Mouse (Mus musculus) embryonic facial prominence, embryonic 14.5 days (tissue): ENCODE measurements around the gene Brat1. TPM values are rescaled to one million over a fixed set of nuclear protein-coding genes. Genes with fewer than 3 reads are reported as not detected.
A peak's percentile ranks its signal among the peaks of the same experiment; 100 is the strongest.

ENCODE experiments used
- ATAC-seq: fragments of 200-750 bp; cut with Nextera tagmentation; 2 replicates; pipeline ENCODE4 v1.8.0; 2017; ENCODE audit warnings: low read depth, moderate number of reproducible peaks, moderate TSS enrichment
- DNase-seq: peaks from one replicate; pipeline ENCODE4 v3.0.0-alpha.2; 2015; ENCODE audit warnings: low spot score
- H3K27ac ChIP-seq: fragments of 300-500 bp; sonication (generic); replicated peaks from 2 replicates; pipeline ENCODE4 v1.5.1; 2014; ENCODE audit warnings: low read depth, mild to moderate bottlenecking, low read length, moderate library complexity
- H3K27me3 ChIP-seq: fragments of 300-500 bp; sonication (generic); replicated peaks from 2 replicates; pipeline ENCODE4 v1.6.1; 2014; ENCODE audit warnings: low read length; ENCODE audit not compliant: control insufficient read depth, insufficient read depth
- H3K36me3 ChIP-seq: fragments of 300-500 bp; sonication (generic); 2 replicates; pipeline ENCODE4 v1.6.1; 2014; ENCODE audit warnings: low read length, mixed read lengths; ENCODE audit not compliant: control insufficient read depth, insufficient read depth
- H3K4me1 ChIP-seq: fragments of 300-500 bp; sonication (generic); 2 replicates; pipeline ENCODE4 v1.6.1; 2014; ENCODE audit warnings: antibody characterized with exemption, low read length; ENCODE audit not compliant: control insufficient read depth, insufficient read depth
- H3K4me2 ChIP-seq: fragments of 300-500 bp; sonication (generic); 2 replicates; pipeline ENCODE4 v1.6.1; 2014; ENCODE audit warnings: low read depth, mild to moderate bottlenecking, low read length, moderate library complexity, mixed read lengths
- H3K4me3 ChIP-seq: fragments of 300-500 bp; sonication (generic); 2 replicates; pipeline ENCODE4 v1.5.1; 2014; ENCODE audit warnings: low read depth, mild to moderate bottlenecking, low read length
- H3K9ac ChIP-seq: fragments of 300-500 bp; sonication (generic); 2 replicates; pipeline ENCODE4 v1.6.1; 2014; ENCODE audit warnings: low read depth, mild to moderate bottlenecking, low read length, moderate library complexity, mixed read lengths
- H3K9me3 ChIP-seq: fragments of 300-500 bp; sonication (generic); 2 replicates; pipeline ENCODE4 v1.6.1; 2016; ENCODE audit warnings: low read length; ENCODE audit not compliant: control insufficient read depth
- WGBS: fragments of 180-500 bp; shearing (Covaris S2); extraction: QIAGEN DNeasy Blood & Tissue Kit; methylation state at CpG from one replicate; pipeline ENCODE4 v1.1.7; 2014; 5-methylcytosine and 5-hydroxymethylcytosine counted together
- polyA plus RNA-seq: library from polyadenylated mRNA; unstranded; fragments of >200 nt; fragmentation: Nextera tagmentation; extraction: Ambion mirVana; gene quantifications from 2 replicates; pipeline ENCODE4 v1.2.1, GENCODE M21; 2014

Gene Brat1
- polyA plus RNA-seq, 1 experiment from 2014 or later, result 17.8 TPM

GRCm38 (mm10) chr5:140705501-140706171, 825 bp downstream of the Brat1 start:
- Histone ChIP-seq H3K27ac (peak overlapping the region; percentile 72), H3K36me3 (peaks cover 31% of the 10 kb centered on the region), H3K9ac (peak overlapping the region; percentile 76), H3K4me2 (peak overlapping the region; percentile 87), H3K4me1 (peaks cover 20% of the 10 kb centered on the region), H3K27me3 (no peaks in the 10 kb centered on the region), H3K9me3 (no peaks in the 10 kb centered on the region), H3K4me3 (peak overlapping the region; percentile 52)
- WGBS, result 54% methylated on average over 7 of the region's 7 CpGs
- no peak for ATAC-seq
- DNase-seq, result no peak

GRCm38 (mm10) chr5:140710315-140710714, 5.5 kb downstream of the Brat1 start:
- Histone ChIP-seq H3K9me3 (no peaks in the 10 kb centered on the region), H3K27me3 (no peaks in the 10 kb centered on the region), H3K4me2 (no peak overlapping the region), H3K36me3 (peaks cover 77% of the 10 kb centered on the region), H3K4me1 (peaks cover 5% of the 10 kb centered on the region), H3K27ac (no peak overlapping the region), H3K4me3 (no peak overlapping the region), H3K9ac (no peak overlapping the region)
- no peak for DNase-seq
- no peak for ATAC-seq
- 96% methylated on average over 6 of the region's 6 CpGs for WGBS

- Histone ChIP-seq H3K4me2 (no peak overlapping the region), H3K27ac (no peak overlapping the region), H3K4me3 (no peak overlapping the region), H3K9ac (no peak overlapping the region), H3K36me3 (peaks cover 85% of the 10 kb centered on the region), H3K4me1 (peaks cover 2% of the 10 kb centered on the region; the same call in 1 of the 2 replicates), H3K27me3 (no peaks in the 10 kb centered on the region), H3K9me3 (no peaks in the 10 kb centered on the region)
- 82% methylated on average over 5 of the region's 5 CpGs for WGBS
- DNase-seq (no peak), ATAC-seq (no peak)
Measured at GRCm38 (mm10) chr5:140711040-140711439, 6.2 kb downstream of the Brat1 start.

- Histone ChIP-seq H3K27me3 (no peaks in the 10 kb centered on the region), H3K36me3 (peaks cover 37% of the 10 kb centered on the region), H3K9ac (no peak overlapping the region), H3K27ac (no peak overlapping the region), H3K4me3 (no peak overlapping the region), H3K9me3 (no peaks in the 10 kb centered on the region), H3K4me2 (no peak overlapping the region), H3K4me1 (no peaks in the 10 kb centered on the region)
- WGBS, result 72% methylated on average over 7 of the region's 7 CpGs
- ATAC-seq (no peak), DNase-seq (no peak)
Measured at GRCm38 (mm10) chr5:140720773-140721172, 16.0 kb downstream of the Brat1 start.

GRCm38 (mm10) chr5:140722121-140722520, 17.3 kb downstream of the Brat1 start:
- ATAC-seq (no peak), DNase-seq (no peak)
- H3K27me3 ChIP-seq, result no peaks in the 10 kb centered on the region
- no peak overlapping the region for H3K4me2 ChIP-seq
- no peaks in the 10 kb centered on the region for H3K9me3 ChIP-seq
- H3K4me1 ChIP-seq, result no peaks in the 10 kb centered on the region
- whole genome bisulfite sequencing, result 75% methylated on average over 3 of the region's 3 CpGs
- H3K36me3 ChIP-seq, result peaks cover 24% of the 10 kb centered on the region
- no peak overlapping the region for H3K9ac ChIP-seq
- H3K27ac ChIP-seq, result no peak overlapping the region
- no peak overlapping the region for H3K4me3 ChIP-seq

GRCm38 (mm10) chr5:140723822-140724221, 19.0 kb downstream of the Brat1 start, which contains the start of gene Amz1:
TSS of gene Amz1 (plus strand) at chr5:140724127.
- no peak for ATAC-seq

GRCm38 (mm10) chr5:140726062-140726839, 21.4 kb downstream of the Brat1 start:
- no peak for DNase-seq
- no peaks in the 10 kb centered on the region for H3K4me1 ChIP-seq
- no peaks in the 10 kb centered on the region for H3K36me3 ChIP-seq
- H3K4me3 ChIP-seq, result no peak overlapping the region
- WGBS, result 76% methylated on average over 7 of the region's 7 CpGs
- no peak for ATAC-seq
- H3K9ac ChIP-seq, result no peak overlapping the region
- H3K27ac ChIP-seq, result no peak overlapping the region
- no peaks in the 10 kb centered on the region for H3K9me3 ChIP-seq
- no peak overlapping the region for H3K4me2 ChIP-seq
- H3K27me3 ChIP-seq, result no peaks in the 10 kb centered on the region

More at GRCm38 (mm10) chr5:140723822-140724221, 19.0 kb downstream of the Brat1 start, which contains the start of gene Amz1:
- Histone ChIP-seq H3K4me1 (no peaks in the 10 kb centered on the region), H3K4me3 (no peak within 1 kb of the TSS), H3K9me3 (no peaks in the 10 kb centered on the region), H3K27ac (no peak within 1 kb of the TSS), H3K9ac (no peak within 1 kb of the TSS), H3K36me3 (peaks cover 7% of the 10 kb centered on the region), H3K4me2 (no peak within 1 kb of the TSS), H3K27me3 (no peaks in the 10 kb centered on the region)
- WGBS, result 76% methylated on average over 13 of the region's 13 CpGs
- no peak for DNase-seq

GRCm38 (mm10) chr5:140726946-140727740, 22.3 kb downstream of the Brat1 start:
- WGBS, result 85% methylated on average over 15 of the region's 17 CpGs
- ATAC-seq, result no peak
- H3K27me3 ChIP-seq, result no peaks in the 10 kb centered on the region
- H3K36me3 ChIP-seq, result no peaks in the 10 kb centered on the region
- no peaks in the 10 kb centered on the region for H3K4me1 ChIP-seq
- H3K9ac ChIP-seq, result no peak overlapping the region
- H3K9me3 ChIP-seq, result no peaks in the 10 kb centered on the region
- no peak overlapping the region for H3K4me3 ChIP-seq
- no peak for DNase-seq
- no peak overlapping the region for H3K27ac ChIP-seq
- no peak overlapping the region for H3K4me2 ChIP-seq
